Mouse (Mus musculus): ENCODE data around the gene Opalin.

GRCm38 (mm10) chr19:41083646-41084045 lies 6.7 kb upstream of the Opalin start:
- TF ChIP-seq CTCF (IDR thresholded peaks at IDR 0.05; ENCODE audit: low read depth, low read length): no peak
- no peak for TF ChIP-seq GATA1 (IDR thresholded peaks at IDR 0.05; ENCODE audit: borderline replicate concordance, low read length)
- no peak for TF ChIP-seq POLR2AphosphoS5 (IDR thresholded peaks at IDR 0.05; ENCODE audit: insufficient replicate concordance, low read depth, low read length)
- TF ChIP-seq TAL1 (conservative IDR thresholded peaks at IDR 0.05; ENCODE audit: low read depth, low read length): no peak

All from G1E (cell line).